Mouse (Mus musculus): Measurements from ENCODE around the gene Timm13. TPM values are rescaled to one million over a fixed set of nuclear protein-coding genes. Genes with fewer than 3 reads are reported as not detected.
A peak's percentile ranks its signal among the peaks of the same experiment; 100 is the strongest.

Timm13 gene
- total and polyA plus RNA-seq, 3 experiments = 174 to 243 (median 231) TPM

GRCm38 (mm10) chr10:80864446-80864845 lies 36.3 kb downstream of the Timm13 start:
- DNase-seq = no peak

- DNase-seq = no peak
These were observed 38.5 kb downstream of the Timm13 start for GRCm38 (mm10) chr10:80862305-80862704.

GRCm38 (mm10) chr10:80858350-80858935 lies 42.3 kb downstream of the Timm13 start:
- no peak for DNase-seq

GRCm38 (mm10) chr10:80857848-80858247 lies 42.9 kb downstream of the Timm13 start:
- no peak for DNase-seq

GRCm38 (mm10) chr10:80857386-80857785 lies 43.4 kb downstream of the Timm13 start:
- no peak for DNase-seq

- DNase-seq = no peak
These were observed 43.9 kb downstream of the Timm13 start for GRCm38 (mm10) chr10:80856908-80857307.

GRCm38 (mm10) chr10:80856267-80856666 lies 44.5 kb downstream of the Timm13 start:
- DNase-seq = no peak

- DNase-seq = no peak
These were observed 45.1 kb downstream of the Timm13 start for GRCm38 (mm10) chr10:80855749-80856073.

GRCm38 (mm10) chr10:80854913-80855748 lies 45.6 kb downstream of the Timm13 start, which contains the start of the genes Lsm7 and Sppl2b:
Lsm7 (minus strand) TSS chr10:80855209.
Sppl2b (plus strand) TSS chr10:80855275.
- peak; percentile 99 for DNase-seq

Other genes with a start within 250 kb of the Timm13 start
- gene Btbd2, start 243.9 kb downstream of the Timm13 start, total RNA-seq (2021) = 10 to 100 TPM; 54.1 to 73.9 TPM
- gene Btbd2, start 243.9 kb downstream of the Timm13 start, polyA plus RNA-seq (2012; rRNA removed) = 165 and 166 TPM in 2 replicates
- gene Mknk2, start 222.9 kb downstream of the Timm13 start, total RNA-seq (2021) = 100 to 1,000 TPM; 185 to 189 TPM
- 427 and 546 TPM in 2 replicates for gene Mknk2, start 222.9 kb downstream of the Timm13 start, polyA plus RNA-seq (2012; rRNA removed)
- 10 to 100 TPM; 18.0 to 19.4 TPM for gene Mob3a, start 199.0 kb downstream of the Timm13 start, total RNA-seq (2021)
- 22.5 and 27.1 TPM in 2 replicates for gene Mob3a, start 199.0 kb downstream of the Timm13 start, polyA plus RNA-seq (2012; rRNA removed)
- 10 to 100 TPM; 13.2 to 21.2 TPM for gene Izumo4, start 198.8 kb downstream of the Timm13 start, total RNA-seq (2021)
- 73.3 and 74.3 TPM in 2 replicates for gene Izumo4, start 198.8 kb downstream of the Timm13 start, polyA plus RNA-seq (2012; rRNA removed)
- 100 to 1,000 TPM in 1 of 2 experiments, 10 to 100 TPM in 1; 85.6 to 104 TPM for gene Ap3d1, start 158.7 kb downstream of the Timm13 start, total RNA-seq (2021)
- gene Ap3d1, start 158.7 kb downstream of the Timm13 start, polyA plus RNA-seq (2012; rRNA removed) = 98.1 and 131 TPM in 2 replicates
- 10 to 100 TPM; 31.7 to 80.6 TPM for gene Dot1l, start 145.8 kb downstream of the Timm13 start, total RNA-seq (2021)
- 109 and 170 TPM in 2 replicates for gene Dot1l, start 145.8 kb downstream of the Timm13 start, polyA plus RNA-seq (2012; rRNA removed)
- gene Sf3a2, start 102.8 kb downstream of the Timm13 start, total RNA-seq (2021) = 10 to 100 TPM; 53.6 to 58.7 TPM
- gene Sf3a2, start 102.8 kb downstream of the Timm13 start, polyA plus RNA-seq (2012; rRNA removed) = 103 and 104 TPM in 2 replicates
- gene Plekhj1, start 102.3 kb downstream of the Timm13 start, total RNA-seq (2021) = 10 to 100 TPM; 72.2 to 83.6 TPM
- gene Plekhj1, start 102.3 kb downstream of the Timm13 start, polyA plus RNA-seq (2012; rRNA removed) = 81.1 and 102 TPM in 2 replicates
- gene Amh, start 95.7 kb downstream of the Timm13 start, total RNA-seq (2021) = under 1 TPM; 0.73 to 0.95 TPM
- 1.7 and 2.1 TPM in 2 replicates for gene Amh, start 95.7 kb downstream of the Timm13 start, polyA plus RNA-seq (2012; rRNA removed)
- gene Jsrp1, start 87.5 kb downstream of the Timm13 start, total RNA-seq (2021) = 10 to 100 TPM in 1 of 2 experiments, 1 to 10 TPM in 1; 2.3 to 18.5 TPM
- 4.2 and 4.9 TPM in 2 replicates for gene Jsrp1, start 87.5 kb downstream of the Timm13 start, polyA plus RNA-seq (2012; rRNA removed)
- 100 to 1,000 TPM; 780 to 923 TPM for gene Oaz1, start 74.3 kb downstream of the Timm13 start, total RNA-seq (2021)
- gene Oaz1, start 74.3 kb downstream of the Timm13 start, polyA plus RNA-seq (2012; rRNA removed) = 1,168 and 1,414 TPM in 2 replicates
- gene Lingo3, start 56.9 kb downstream of the Timm13 start, total RNA-seq (2021) = 10 to 100 TPM in 1 of 2 experiments, 1 to 10 TPM in 1; 8.5 to 16.7 TPM
- 13.8 and 18.7 TPM in 2 replicates for gene Lingo3, start 56.9 kb downstream of the Timm13 start, polyA plus RNA-seq (2012; rRNA removed)
- 10 to 100 TPM; 22.3 to 36.2 TPM for gene Lsm7, start 45.8 kb downstream of the Timm13 start, total RNA-seq (2021)
- 91.9 and 107 TPM in 2 replicates for gene Lsm7, start 45.8 kb downstream of the Timm13 start, polyA plus RNA-seq (2012; rRNA removed)
- gene Sppl2b, start 45.7 kb downstream of the Timm13 start, total RNA-seq (2021) = 10 to 100 TPM; 28.5 to 35.2 TPM
- 114 and 116 TPM in 2 replicates for gene Sppl2b, start 45.7 kb downstream of the Timm13 start, polyA plus RNA-seq (2012; rRNA removed)
- gene Tmprss9, start 29.1 kb downstream of the Timm13 start, total RNA-seq (2021) = not detected
- gene Tmprss9, start 29.1 kb downstream of the Timm13 start, polyA plus RNA-seq (2012; rRNA removed) = 0.18 and 0.21 TPM in 2 replicates
- 10 to 100 TPM; 10.8 to 11.4 TPM for gene Lmnb2, start 17.3 kb upstream of the Timm13 start, total RNA-seq (2021)
- 16.2 and 17.9 TPM in 2 replicates for gene Lmnb2, start 17.3 kb upstream of the Timm13 start, polyA plus RNA-seq (2012; rRNA removed)
- 10 to 100 TPM; 25.6 to 84.9 TPM for gene Gadd45b, start 29.1 kb upstream of the Timm13 start, total RNA-seq (2021)
- 37.6 and 50.8 TPM in 2 replicates for gene Gadd45b, start 29.1 kb upstream of the Timm13 start, polyA plus RNA-seq (2012; rRNA removed)
- gene Gng7, start 114.0 kb upstream of the Timm13 start, total RNA-seq (2021) = 1 to 10 TPM; 5.4 to 9.2 TPM
- 8.5 and 8.6 TPM in 2 replicates for gene Gng7, start 114.0 kb upstream of the Timm13 start, polyA plus RNA-seq (2012; rRNA removed)
- 1 to 10 TPM; 1.4 to 3.6 TPM for gene Diras1, start 124.7 kb upstream of the Timm13 start, total RNA-seq (2021)
- gene Diras1, start 124.7 kb upstream of the Timm13 start, polyA plus RNA-seq (2012; rRNA removed) = 2.1 and 2.4 TPM in 2 replicates
- 10 to 100 TPM; 50.9 to 53.0 TPM for gene Slc39a3, start 136.5 kb upstream of the Timm13 start, total RNA-seq (2021)
- 121 and 154 TPM in 2 replicates for gene Slc39a3, start 136.5 kb upstream of the Timm13 start, polyA plus RNA-seq (2012; rRNA removed)
- gene Sgta, start 159.2 kb upstream of the Timm13 start, total RNA-seq (2021) = 100 to 1,000 TPM; 198 to 288 TPM
- 495 and 554 TPM in 2 replicates for gene Sgta, start 159.2 kb upstream of the Timm13 start, polyA plus RNA-seq (2012; rRNA removed)
- gene Thop1, start 169.1 kb upstream of the Timm13 start, total RNA-seq (2021) = 10 to 100 TPM; 40.5 to 77.9 TPM
- 75.0 and 95.7 TPM in 2 replicates for gene Thop1, start 169.1 kb upstream of the Timm13 start, polyA plus RNA-seq (2012; rRNA removed)
- under 1 TPM; 0.59 to 0.86 TPM for gene Creb3l3, start 197.9 kb upstream of the Timm13 start, total RNA-seq (2021)
- 0.39 and 0.89 TPM in 2 replicates for gene Creb3l3, start 197.9 kb upstream of the Timm13 start, polyA plus RNA-seq (2012; rRNA removed)
- gene Map2k2, start 204.9 kb upstream of the Timm13 start, total RNA-seq (2021) = 100 to 1,000 TPM; 157 to 185 TPM
- 787 and 873 TPM in 2 replicates for gene Map2k2, start 204.9 kb upstream of the Timm13 start, polyA plus RNA-seq (2012; rRNA removed)
- 10 to 100 TPM; 62.9 to 80.9 TPM for gene Zbtb7a, start 234.3 kb upstream of the Timm13 start, total RNA-seq (2021)
- gene Zbtb7a, start 234.3 kb upstream of the Timm13 start, polyA plus RNA-seq (2012; rRNA removed) = 150 and 158 TPM in 2 replicates